Mouse (Mus musculus) T-cell, adult 2 months (primary cell): ENCODE measurements around the gene Tnni1.

Experiments used
- DNase-seq: peaks from one replicate; pipeline ENCODE4 v3.0.0; 2022; ENCODE audit warnings: low spot score

Tnni1 gene

DNA sequence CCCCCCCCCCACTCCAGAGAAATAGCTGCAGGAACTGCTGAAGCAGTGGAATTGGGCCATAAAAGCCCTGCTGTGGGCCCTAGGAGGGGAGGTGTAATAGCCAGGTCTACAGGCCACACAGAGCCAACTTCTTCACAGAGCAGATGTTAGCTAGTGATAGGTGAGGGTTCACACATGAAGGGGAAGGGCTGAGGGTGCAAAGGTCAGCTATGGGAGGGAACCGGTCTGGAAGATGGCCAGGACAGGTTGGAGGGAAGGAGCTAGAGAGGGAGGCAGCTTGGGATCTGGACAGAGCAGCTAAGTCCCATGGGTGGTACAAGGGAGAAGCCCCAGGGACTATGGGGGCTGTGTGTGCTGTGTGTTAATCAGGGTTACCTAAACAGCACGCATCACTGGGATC, 30.9 kb downstream of the Tnni1 start:
- no peak for DNase-seq

DNA sequence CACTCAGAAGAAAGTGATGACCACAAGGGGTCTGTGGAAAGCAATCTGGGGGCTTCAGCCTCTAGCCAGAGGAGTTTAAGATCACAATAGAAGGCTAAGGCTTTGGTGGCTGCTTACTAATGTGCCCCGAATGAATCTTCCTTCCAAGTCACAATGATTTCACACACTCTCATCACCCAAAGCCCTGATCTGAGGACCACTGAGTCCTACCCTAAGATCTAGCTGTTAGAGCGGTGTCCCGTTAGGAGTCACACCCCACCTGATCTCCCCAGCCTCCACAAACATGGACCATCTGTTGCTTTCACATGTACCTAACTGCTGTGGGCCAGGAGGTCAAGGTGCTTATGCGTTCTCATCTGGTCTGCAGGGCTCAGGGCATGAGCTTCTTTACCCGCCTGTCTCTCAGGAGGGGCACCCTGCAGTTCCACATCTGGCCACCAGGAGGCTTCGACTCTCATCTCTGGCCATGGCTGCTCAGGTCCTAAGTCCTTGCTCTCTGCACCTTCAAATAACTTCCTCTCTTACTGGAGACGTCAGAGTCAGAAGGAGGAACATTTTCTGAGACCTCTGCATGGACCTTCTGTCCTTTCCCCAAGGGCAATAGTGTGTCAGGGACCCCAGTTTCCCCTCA, 31.9 kb downstream of the Tnni1 start:
- peak; percentile 79 for DNase-seq

GRCm38 (mm10) chr1:135812205-135812604, 33.0 kb downstream of the Tnni1 start:
- no peak for DNase-seq

DNA sequence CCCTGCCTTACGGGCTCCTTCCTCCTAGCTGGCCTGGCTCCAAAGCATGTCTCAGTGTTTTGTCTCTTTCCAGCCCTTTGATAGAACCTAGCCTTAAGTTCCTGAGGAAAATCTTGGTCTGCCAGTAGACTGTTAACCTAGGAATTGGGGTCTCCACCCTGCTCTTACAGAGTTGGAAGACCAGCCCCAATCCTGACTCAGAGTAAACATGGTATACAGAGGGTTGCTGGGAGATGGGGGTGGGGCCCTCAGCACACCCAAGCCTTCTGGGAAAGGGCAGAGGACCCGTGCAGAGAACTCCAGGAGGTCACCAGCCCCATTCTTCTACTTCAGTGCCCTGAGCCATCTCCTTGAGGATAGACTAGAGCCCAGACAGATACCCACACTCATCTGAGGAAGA, 33.4 kb downstream of the Tnni1 start:
- DNase-seq = no peak

DNA sequence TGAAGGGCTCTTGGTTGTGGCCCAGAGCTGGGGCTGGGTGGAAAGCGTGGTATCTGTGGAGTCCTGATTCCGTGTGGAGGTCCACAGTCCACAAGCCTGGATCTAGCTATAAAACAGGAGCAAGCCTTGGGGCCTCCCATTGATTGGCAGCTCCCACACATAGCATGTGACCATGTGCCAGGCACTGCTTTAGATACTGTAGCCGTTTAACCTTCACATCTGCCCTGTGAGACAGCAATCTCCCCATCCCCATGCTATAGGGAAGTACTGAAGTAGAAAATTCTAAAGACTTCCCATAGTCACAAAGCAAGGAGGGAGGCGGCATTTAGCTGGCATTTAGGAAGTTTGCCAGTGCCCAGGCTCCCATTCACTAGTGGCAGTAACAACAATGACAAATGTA, 33.8 kb downstream of the Tnni1 start:
- no peak for DNase-seq

GRCm38 (mm10) chr1:135813687-135814395, 34.6 kb downstream of the Tnni1 start:
- no peak for DNase-seq

- DNase-seq = no peak
Measured at GRCm38 (mm10) chr1:135814531-135814930, 35.3 kb downstream of the Tnni1 start.

DNA sequence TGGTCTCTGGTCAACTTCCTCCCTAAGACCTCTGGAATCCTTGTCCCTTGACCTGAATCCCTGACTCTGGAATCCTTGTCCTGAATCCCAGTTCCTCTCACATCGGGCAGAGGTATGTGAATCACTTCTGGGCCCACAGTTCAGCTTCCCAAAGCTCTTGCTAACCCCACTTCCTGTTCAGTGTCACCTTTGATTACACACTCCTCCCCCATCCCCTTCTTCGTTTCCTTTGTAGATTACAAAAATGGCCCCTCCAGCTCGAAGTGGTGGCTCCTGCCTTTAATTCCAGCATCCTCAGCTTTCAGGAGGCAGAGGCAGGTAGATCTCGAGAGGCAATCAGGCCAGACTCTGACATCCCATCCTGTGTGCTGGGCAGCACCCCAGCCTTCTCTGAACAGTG, 38.4 kb downstream of the Tnni1 start:
- DNase-seq = peak; percentile 46

DNA sequence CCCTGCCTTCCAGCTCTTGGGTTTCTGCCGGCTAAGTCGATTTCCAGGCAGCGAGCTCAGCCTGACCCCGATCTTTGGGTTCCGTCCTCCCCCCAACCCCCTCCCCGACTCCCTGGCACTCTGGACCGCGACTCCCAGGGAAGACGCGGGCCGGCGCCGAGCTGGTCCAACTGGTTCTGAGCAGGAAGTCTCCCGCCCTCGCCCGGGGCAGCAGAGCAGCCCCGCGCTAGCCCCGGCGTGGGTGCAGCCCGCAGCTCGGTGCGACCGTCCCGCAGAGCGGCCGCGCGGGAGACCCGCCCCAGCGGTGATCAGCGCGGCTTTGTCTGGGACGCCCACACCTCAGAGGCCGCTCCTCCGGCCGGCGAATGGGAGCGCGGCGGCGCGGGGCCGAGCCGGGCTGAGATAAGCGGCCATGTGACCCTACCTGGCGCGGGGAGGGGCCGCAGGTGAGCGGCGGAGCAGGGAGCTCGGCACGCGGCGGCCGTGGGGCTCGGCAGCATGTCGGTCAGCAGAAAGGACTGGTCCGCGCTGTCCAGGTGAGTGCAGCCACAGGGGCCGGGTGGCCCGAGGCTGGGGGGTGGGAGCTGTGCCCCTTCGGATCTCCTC, 39.4 kb downstream of the Tnni1 start, which contains the start of gene Lad1:
Lad1 (plus strand) TSS at position 118 of the 606 bp plus-strand sequence.
- peak; percentile 20 for DNase-seq

GRCm38 (mm10) chr1:135820071-135820470, 40.8 kb downstream of the Tnni1 start:
- no peak for DNase-seq

DNA sequence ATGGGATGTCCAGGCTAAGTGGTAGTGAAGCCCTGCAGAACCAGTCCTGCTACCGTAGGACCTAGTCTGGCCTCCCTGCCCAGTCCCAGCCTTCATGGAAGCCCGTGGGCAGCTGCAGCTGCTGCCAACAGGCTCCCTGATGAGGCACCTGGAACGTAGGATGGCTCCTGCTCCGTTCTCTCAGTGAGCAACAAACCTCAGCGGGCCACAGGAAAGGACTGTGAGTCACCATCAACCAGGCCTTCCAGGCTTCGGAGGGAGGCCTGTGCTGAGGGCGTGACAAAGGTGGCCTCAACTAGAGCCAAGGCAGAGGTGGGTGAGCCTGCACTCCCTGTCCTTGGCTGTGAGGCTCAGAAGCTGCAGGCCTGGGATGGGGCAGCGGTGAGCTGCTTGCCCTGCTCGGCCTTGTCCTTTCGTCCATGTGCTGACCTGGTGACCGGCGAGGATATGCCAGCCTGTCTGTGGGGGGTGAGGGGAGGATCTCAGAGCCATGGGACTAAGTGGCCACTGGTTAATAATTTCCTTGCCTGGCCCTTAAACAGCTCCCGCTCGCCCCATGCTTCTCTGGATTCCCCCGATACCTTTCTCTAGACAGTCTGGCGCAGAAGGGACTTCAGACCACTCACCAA, 41.6 kb downstream of the Tnni1 start:
- no peak for DNase-seq

- no peak for DNase-seq
Measured at GRCm38 (mm10) chr1:135821780-135822179, 42.5 kb downstream of the Tnni1 start.

GRCm38 (mm10) chr1:135828918-135829317, 49.7 kb downstream of the Tnni1 start:
- DNase-seq = peak; percentile 60

DNA sequence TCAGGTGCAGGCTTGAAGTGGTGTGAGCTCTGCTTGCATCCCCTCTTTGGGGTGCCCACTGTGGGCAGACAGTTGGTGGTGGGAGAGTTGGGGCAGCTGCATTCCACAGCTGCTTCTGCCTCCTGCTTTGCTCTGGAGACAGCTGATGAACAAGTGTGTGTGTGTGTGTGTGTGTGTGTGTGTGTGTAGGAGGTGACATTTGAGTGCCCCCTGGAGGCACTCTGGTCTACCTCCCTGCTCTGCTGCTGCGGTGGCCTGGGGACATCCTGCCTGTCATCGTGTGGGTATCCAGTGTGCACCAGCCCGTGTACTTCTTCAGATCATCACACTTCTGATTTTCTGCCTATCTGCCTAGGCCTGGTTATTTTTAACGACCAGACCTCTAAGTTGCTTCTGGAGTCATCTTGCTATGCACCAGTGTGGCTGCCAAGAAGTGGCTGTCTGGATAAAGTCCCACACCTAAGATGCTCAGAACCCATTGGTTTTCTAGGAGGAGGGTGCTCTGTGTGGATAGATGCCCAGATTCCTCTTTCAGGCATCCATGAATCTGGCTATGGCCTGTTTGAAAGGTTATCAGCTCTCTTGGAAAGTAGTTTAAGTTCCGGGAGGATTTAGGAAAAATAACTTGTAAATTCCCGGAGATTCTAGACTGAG, 55.1 kb downstream of the Tnni1 start:
- DNase-seq = no peak

- DNase-seq = no peak
Measured at GRCm38 (mm10) chr1:135834983-135835382, 55.7 kb downstream of the Tnni1 start.

- DNase-seq = no peak
Measured at GRCm38 (mm10) chr1:135835716-135836483, 56.7 kb downstream of the Tnni1 start, which contains the start of gene Tnnt2. Gene Tnnt2 (plus strand): TSS chr1:135836354.

DNA sequence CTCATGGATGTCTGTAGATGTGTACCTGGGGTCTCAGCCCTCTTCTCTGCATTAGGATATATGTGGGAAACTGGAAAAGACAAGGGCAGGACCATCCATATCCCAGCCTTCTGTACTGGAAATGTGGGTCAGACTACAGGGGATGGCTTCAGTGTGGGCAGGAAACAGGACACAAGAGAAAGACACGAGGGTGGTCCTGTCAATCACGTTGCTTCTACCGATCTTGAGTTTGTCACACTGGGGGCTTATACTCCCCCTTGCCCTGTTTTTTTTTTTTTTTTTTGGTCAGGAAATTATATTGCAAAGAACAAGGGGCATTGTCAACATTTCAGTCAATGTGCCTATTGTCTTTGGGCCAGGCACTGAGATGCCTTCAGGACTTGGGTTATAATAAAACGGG, 59.4 kb downstream of the Tnni1 start:
- no peak for DNase-seq

DNA sequence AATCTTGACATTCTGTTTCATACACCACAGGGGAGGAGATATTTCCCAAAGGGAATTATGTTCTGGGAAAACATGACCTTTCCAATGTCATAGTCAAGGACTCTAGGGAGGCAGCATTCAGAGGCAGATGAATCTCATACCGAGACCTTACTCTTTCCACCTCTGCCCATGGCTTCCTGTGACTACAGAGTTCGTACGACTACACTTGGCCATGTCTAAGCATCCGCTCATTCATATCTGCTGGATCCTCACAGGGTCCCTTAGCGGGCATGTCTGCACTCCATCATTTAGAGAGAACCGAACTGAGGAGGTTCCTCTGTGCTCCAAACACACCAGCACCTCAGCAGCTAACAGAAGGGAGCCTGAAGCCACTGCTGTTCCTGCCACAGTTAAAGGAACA, 59.8 kb downstream of the Tnni1 start:
- DNase-seq = no peak

GRCm38 (mm10) chr1:135840675-135841395, 61.6 kb downstream of the Tnni1 start:
- no peak for DNase-seq

DNA sequence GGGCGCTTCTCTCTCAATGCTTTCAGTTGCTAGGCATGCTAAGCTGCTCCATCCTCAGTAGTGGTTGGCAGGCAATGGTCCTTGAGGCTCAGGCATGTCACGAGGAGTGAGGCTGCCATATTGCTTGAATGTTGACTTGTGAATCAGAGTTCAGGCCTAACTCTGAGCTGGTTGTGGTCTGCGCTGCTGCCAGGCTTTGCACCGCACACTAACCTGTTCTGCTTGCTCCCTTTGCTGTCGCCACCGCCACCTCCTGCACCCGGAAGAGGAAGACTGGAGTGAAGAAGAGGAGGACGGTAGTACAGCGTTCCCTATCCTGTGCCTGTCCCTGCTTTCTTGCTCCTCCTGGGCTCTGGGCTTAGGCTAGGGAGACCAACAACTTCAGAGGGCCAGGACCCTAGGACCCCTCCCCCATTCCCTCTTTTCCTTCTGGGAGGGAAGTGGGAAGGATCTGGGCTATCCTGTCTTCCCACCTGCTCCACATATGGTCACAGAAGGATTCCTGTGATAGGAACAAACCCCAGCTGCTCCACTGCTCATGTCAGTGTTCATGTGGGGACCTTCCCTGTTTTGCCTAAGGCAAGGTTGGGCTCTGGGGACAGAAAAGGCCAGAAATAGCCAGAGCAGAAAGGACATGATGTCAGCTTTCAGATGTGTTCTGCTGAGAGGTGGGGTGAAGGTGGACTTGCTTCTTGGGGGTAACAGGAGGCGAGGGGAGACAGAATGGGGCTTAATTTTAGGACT, 64.5 kb downstream of the Tnni1 start:
- no peak for DNase-seq
